Mouse (Mus musculus): Measurements from ENCODE around the gene Ralgapa2. TPM values are rescaled to one million over a fixed set of nuclear protein-coding genes. Genes with fewer than 3 reads are reported as not detected.

The Ralgapa2 gene
- polyA plus RNA-seq, 1 experiment from 2014 or later = 7.4 TPM

DNA sequence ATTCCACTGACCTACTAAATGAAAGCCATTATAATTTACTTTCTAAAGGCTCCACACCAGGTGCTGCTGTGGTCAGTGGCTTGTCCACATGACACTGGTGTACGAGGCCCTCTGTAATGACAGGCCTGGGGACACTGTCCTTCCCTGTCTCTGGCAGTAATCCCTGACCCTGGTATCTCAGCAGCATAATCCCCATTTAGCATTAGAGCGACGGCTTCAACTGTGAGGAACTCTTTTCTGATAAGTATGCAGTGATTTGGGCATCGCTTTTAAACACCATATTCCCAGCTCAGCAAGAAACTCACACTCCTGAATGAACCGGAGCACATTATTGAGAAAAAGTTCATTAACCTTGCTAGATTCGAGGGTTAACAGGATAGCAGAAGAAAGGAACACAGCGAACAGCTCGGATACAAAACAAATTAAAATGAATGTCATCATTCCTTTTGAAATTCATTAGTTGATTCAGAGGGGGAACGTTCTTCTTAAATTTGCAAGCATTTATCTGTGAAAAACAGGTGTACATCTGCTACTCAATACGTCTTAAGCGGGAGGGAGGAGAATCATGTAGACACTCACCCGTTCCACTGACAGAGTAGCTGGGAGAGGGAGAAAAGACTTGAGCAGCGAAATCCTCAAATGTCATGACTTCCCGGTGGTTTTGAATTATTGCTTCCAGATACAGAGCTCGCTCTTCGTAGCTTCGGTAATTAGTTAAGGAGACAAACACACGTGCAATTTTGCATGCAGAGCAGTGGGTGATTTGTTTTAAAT lies 252.2 kb downstream of the Ralgapa2 start:
- no peak overlapping the region for H3K4me3 ChIP-seq (ENCODE audit: low read depth, low read length)
- no peaks in the 10 kb centered on the region for H3K27me3 ChIP-seq (ENCODE audit: control insufficient read depth, insufficient read depth, low read length)
- no peak overlapping the region for H3K9ac ChIP-seq (ENCODE audit: low read length)
- peaks cover 10% of the 10 kb centered on the region for H3K4me1 ChIP-seq (ENCODE audit: control insufficient read depth, insufficient read depth, low read length)
- WGBS = 46% methylated on average over 18 of the region's 18 CpGs
- H3K9me3 ChIP-seq (ENCODE audit: control insufficient read depth, low read length) = no peaks in the 10 kb centered on the region
- no peaks in the 10 kb centered on the region for H3K36me3 ChIP-seq (ENCODE audit: control insufficient read depth, insufficient read depth, low read length)
- ATAC-seq (ENCODE audit: insufficient number of reproducible peaks, low FRiP score, low TSS enrichment, low read depth) = no peak
- no peak overlapping the region for H3K4me2 ChIP-seq (ENCODE audit: low read depth, severe bottlenecking)
- no peak for DNase-seq (ENCODE audit: low spot score)
- no peak overlapping the region for H3K27ac ChIP-seq (replicated peaks; ENCODE audit: low read depth, low read length)

DNA sequence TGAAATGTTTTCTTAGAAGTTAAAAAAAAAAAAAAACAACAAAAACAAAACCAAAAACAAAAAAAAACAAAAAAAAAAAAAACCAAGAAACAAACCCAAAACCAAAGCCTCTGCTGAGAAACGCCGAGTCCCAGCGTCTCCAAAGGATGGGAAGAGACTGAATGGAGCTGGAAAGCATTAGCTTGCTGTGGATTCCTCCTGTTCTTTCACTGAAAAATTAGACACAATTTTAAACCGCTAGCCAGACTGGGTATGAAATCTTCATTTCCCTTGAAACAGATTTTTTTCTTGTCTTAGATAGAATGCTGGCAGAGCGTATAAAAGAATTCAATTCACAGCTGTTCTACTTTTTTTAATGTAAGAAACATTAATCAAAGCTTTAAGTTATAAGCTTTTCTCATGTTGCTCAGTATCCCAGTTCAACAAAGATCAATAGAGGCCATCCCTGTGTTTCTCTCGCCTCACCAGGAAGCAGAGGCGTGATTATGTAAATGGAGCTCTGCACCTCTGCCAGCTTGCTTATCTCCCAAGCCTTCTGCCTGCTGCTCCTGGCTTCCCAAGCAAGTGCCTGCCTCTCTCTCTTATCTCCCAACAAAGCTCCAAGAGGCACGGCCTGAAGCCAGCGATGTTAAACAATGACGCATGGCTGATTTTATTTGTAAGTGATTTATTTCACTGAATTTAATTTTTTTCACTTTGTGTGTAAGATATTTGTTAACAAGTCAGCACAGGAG lies 253.2 kb downstream of the Ralgapa2 start:
- Histone ChIP-seq H3K27me3 (ENCODE audit: control insufficient read depth, insufficient read depth, low read length) (no peaks in the 10 kb centered on the region), H3K4me1 (ENCODE audit: control insufficient read depth, insufficient read depth, low read length) (peaks cover 10% of the 10 kb centered on the region), H3K27ac (replicated peaks; ENCODE audit: low read depth, low read length) (no peak overlapping the region), H3K4me2 (ENCODE audit: low read depth, severe bottlenecking) (no peak overlapping the region), H3K36me3 (ENCODE audit: control insufficient read depth, insufficient read depth, low read length) (no peaks in the 10 kb centered on the region), H3K4me3 (ENCODE audit: low read depth, low read length) (no peak overlapping the region), H3K9me3 (ENCODE audit: control insufficient read depth, low read length) (no peaks in the 10 kb centered on the region), H3K9ac (ENCODE audit: low read length) (no peak overlapping the region)
- 37% methylated on average over 10 of the region's 10 CpGs for WGBS
- DNase-seq (ENCODE audit: low spot score) (no peak), ATAC-seq (ENCODE audit: insufficient number of reproducible peaks, low FRiP score, low TSS enrichment, low read depth) (no peak)

DNA sequence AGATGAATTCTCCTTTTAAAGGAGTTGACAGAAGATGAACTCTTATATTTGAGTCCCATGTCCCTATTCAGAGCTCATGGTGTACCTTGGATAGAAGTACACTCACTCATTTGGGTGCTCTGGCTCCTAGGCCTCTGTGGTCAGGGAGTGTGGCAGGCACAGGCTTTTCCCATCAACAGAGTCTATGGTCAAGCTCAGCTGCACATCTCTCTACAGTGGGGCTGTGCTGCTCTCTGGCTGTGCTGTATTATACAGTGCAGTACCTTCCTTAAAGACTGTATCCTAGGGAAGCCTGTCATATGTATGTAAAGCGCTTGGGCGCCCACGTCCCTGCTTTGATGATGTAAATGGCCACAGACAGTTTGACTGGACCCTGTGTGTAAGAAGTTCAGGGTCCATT lies 254.5 kb downstream of the Ralgapa2 start:
- no peak overlapping the region for H3K27ac ChIP-seq (replicated peaks; ENCODE audit: low read depth, low read length)
- no peaks in the 10 kb centered on the region for H3K27me3 ChIP-seq (ENCODE audit: control insufficient read depth, insufficient read depth, low read length)
- DNase-seq (ENCODE audit: low spot score) (no peak), ATAC-seq (ENCODE audit: insufficient number of reproducible peaks, low FRiP score, low TSS enrichment, low read depth) (no peak)
- H3K4me1 ChIP-seq (ENCODE audit: control insufficient read depth, insufficient read depth, low read length) = peaks cover 10% of the 10 kb centered on the region
- 81% methylated on average over 3 of the region's 3 CpGs for WGBS
- H3K36me3 ChIP-seq (ENCODE audit: control insufficient read depth, insufficient read depth, low read length) = no peaks in the 10 kb centered on the region
- no peak overlapping the region for H3K4me3 ChIP-seq (ENCODE audit: low read depth, low read length)
- H3K9me3 ChIP-seq (ENCODE audit: control insufficient read depth, low read length) = no peaks in the 10 kb centered on the region
- H3K4me2 ChIP-seq (ENCODE audit: low read depth, severe bottlenecking) = no peak overlapping the region
- no peak overlapping the region for H3K9ac ChIP-seq (ENCODE audit: low read length)

DNA sequence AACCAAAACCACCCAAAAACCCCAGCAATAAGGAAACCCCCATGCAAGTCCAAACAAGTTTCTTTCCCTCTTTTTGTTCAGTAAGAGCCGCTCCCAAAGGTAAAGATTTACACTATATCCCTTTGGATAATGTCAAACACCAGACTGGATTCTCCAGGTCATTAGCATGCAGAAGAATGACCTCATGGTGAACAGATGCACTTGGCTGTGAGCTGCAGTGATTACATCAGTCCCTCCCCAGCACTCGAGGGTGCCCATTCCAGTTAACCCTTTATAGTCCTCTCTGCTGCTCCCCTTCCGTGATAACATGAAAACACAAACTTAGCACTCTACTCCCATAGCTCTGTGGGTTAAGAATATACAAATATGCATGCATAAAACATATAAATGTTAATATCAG lies 255.1 kb downstream of the Ralgapa2 start:
- no peaks in the 10 kb centered on the region for H3K36me3 ChIP-seq (ENCODE audit: control insufficient read depth, insufficient read depth, low read length)
- H3K27ac ChIP-seq (replicated peaks; ENCODE audit: low read depth, low read length) = no peak overlapping the region
- H3K27me3 ChIP-seq (ENCODE audit: control insufficient read depth, insufficient read depth, low read length) = no peaks in the 10 kb centered on the region
- no peaks in the 10 kb centered on the region for H3K9me3 ChIP-seq (ENCODE audit: control insufficient read depth, low read length)
- 44% methylated on average over 3 of the region's 3 CpGs for WGBS
- H3K4me1 ChIP-seq (ENCODE audit: control insufficient read depth, insufficient read depth, low read length) = peaks cover 6% of the 10 kb centered on the region
- H3K9ac ChIP-seq (ENCODE audit: low read length) = no peak overlapping the region
- H3K4me3 ChIP-seq (ENCODE audit: low read depth, low read length) = no peak overlapping the region
- no peak for DNase-seq (ENCODE audit: low spot score)
- no peak for ATAC-seq (ENCODE audit: insufficient number of reproducible peaks, low FRiP score, low TSS enrichment, low read depth)
- no peak overlapping the region for H3K4me2 ChIP-seq (ENCODE audit: low read depth, severe bottlenecking)

DNA sequence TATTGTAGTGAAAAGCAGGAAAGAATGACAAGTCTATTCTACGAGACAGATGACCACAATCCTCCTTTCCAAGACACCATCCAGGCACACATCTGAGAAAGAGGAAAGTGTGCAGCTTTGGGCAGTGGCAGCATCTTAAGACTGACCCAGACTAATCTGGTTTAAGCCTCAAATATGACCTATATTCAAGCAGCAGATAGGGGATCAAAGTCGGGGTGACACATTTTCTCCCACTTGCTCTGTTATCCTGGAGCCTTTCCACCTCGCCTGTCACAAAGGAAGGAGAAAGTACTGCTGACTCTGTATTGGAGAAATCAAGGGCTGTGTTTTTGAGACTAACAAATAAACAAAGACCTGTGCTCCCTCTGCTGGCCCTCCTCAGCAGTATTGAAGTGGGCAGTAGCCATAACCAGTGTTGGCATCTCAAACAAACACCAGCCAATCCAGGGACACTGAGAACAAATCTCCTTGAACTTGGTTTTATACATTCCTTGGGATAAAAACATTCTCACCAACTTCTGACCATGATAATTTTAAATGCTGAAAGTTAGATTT lies 255.7 kb downstream of the Ralgapa2 start:
- 68% methylated on average over 3 of the region's 3 CpGs for WGBS
- Histone ChIP-seq H3K9ac (ENCODE audit: low read length) (no peak overlapping the region), H3K4me1 (ENCODE audit: control insufficient read depth, insufficient read depth, low read length) (no peaks in the 10 kb centered on the region; the same call in 1 of the 2 replicates), H3K27me3 (ENCODE audit: control insufficient read depth, insufficient read depth, low read length) (no peaks in the 10 kb centered on the region), H3K4me2 (ENCODE audit: low read depth, severe bottlenecking) (no peak overlapping the region), H3K36me3 (ENCODE audit: control insufficient read depth, insufficient read depth, low read length) (no peaks in the 10 kb centered on the region), H3K27ac (replicated peaks; ENCODE audit: low read depth, low read length) (no peak overlapping the region), H3K9me3 (ENCODE audit: control insufficient read depth, low read length) (no peaks in the 10 kb centered on the region), H3K4me3 (ENCODE audit: low read depth, low read length) (no peak overlapping the region)
- DNase-seq (ENCODE audit: low spot score) (peak; percentile 32), ATAC-seq (ENCODE audit: insufficient number of reproducible peaks, low FRiP score, low TSS enrichment, low read depth) (no peak)

DNA sequence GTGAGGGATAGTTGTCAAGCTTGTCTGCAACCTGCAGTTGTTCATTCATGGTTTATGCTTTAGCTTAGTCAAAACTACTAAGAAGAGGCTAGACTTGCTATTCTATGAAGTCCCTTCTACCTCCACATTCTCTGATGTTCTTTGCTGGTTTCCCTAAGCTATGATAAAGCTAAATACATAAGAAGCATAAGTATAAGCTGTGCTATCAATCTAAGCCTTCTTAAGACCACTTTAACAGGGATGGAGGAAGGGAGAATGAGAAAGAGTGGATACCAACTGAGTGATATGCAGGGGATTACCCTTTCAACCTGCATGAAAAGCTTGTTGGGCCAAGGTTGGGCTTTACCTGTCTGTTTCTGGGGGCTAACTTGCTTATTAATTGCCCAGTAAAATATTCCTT lies 256.5 kb downstream of the Ralgapa2 start:
- Histone ChIP-seq H3K9ac (ENCODE audit: low read length) (no peak overlapping the region), H3K9me3 (ENCODE audit: control insufficient read depth, low read length) (no peaks in the 10 kb centered on the region), H3K4me2 (ENCODE audit: low read depth, severe bottlenecking) (no peak overlapping the region), H3K4me3 (ENCODE audit: low read depth, low read length) (no peak overlapping the region), H3K27ac (replicated peaks; ENCODE audit: low read depth, low read length) (no peak overlapping the region), H3K4me1 (ENCODE audit: control insufficient read depth, insufficient read depth, low read length) (no peaks in the 10 kb centered on the region), H3K36me3 (ENCODE audit: control insufficient read depth, insufficient read depth, low read length) (no peaks in the 10 kb centered on the region), H3K27me3 (ENCODE audit: control insufficient read depth, insufficient read depth, low read length) (no peaks in the 10 kb centered on the region)
- ATAC-seq (ENCODE audit: insufficient number of reproducible peaks, low FRiP score, low TSS enrichment, low read depth) = no peak
- DNase-seq (ENCODE audit: low spot score) = no peak

DNA sequence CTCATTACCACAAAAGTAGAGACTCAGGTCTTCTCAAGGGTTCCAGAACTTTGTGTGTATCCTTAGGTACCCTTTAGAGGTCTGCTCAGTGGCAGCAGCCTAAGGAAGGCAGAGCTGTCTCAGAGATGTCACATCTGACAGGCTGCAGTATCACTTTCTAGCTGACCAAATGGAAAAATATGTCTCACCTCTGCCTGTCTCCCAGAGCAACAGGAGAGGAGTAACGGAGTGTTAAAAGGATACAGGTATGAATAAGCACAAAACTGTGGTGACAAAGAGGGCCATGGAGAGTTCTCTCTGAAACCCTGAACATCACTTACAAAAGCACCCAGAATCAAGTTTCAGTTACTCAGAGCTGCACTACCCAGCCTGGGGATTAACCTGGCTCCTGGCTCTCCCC lies 257.8 kb downstream of the Ralgapa2 start:
- Histone ChIP-seq H3K27me3 (ENCODE audit: control insufficient read depth, insufficient read depth, low read length) (no peaks in the 10 kb centered on the region), H3K4me2 (ENCODE audit: low read depth, severe bottlenecking) (no peak overlapping the region), H3K9ac (ENCODE audit: low read length) (no peak overlapping the region), H3K4me1 (ENCODE audit: control insufficient read depth, insufficient read depth, low read length) (no peaks in the 10 kb centered on the region), H3K27ac (replicated peaks; ENCODE audit: low read depth, low read length) (no peak overlapping the region), H3K4me3 (ENCODE audit: low read depth, low read length) (no peak overlapping the region), H3K36me3 (ENCODE audit: control insufficient read depth, insufficient read depth, low read length) (no peaks in the 10 kb centered on the region), H3K9me3 (ENCODE audit: control insufficient read depth, low read length) (no peaks in the 10 kb centered on the region)
- DNase-seq (ENCODE audit: low spot score) (no peak), ATAC-seq (ENCODE audit: insufficient number of reproducible peaks, low FRiP score, low TSS enrichment, low read depth) (no peak)
- 86% methylated on average over 1 of the region's 1 CpGs for WGBS

DNA sequence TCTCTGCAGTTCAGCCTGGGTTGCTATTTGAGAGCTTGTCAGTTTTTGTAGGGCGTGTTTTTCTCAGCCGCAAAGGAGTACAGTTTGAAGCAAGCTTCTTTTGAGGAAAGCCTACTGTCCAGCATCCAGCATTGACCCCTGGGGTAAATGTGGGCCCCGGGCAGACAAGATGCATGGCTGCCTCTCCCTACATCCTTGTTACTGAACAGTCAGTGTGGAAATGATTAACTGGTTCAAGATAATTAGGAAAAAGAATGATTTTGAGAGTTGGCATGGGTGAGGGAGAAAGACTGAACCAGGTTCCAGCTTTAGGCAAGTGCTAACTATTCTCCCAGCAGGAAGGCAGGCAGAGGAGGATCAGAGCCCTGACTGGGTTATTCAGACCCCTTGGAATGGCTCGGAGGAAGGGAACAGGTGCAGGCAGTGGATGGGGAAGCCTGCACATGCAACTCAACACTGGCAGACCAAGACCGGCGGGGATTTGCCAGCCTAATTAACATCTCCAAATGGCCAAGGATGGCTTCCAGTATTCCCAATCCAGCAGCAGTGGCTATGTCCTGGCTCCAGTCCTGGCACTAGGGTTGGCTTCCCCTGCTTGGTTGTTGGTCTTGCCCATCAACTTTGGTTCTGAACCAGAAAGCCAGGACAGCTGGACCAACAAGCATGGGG lies 261.8 kb downstream of the Ralgapa2 start:
- DNase-seq (ENCODE audit: low spot score) (no peak), ATAC-seq (ENCODE audit: insufficient number of reproducible peaks, low FRiP score, low TSS enrichment, low read depth) (no peak)
- Histone ChIP-seq H3K4me2 (ENCODE audit: low read depth, severe bottlenecking) (no peak overlapping the region), H3K4me3 (ENCODE audit: low read depth, low read length) (no peak overlapping the region), H3K27me3 (ENCODE audit: control insufficient read depth, insufficient read depth, low read length) (no peaks in the 10 kb centered on the region), H3K9me3 (ENCODE audit: control insufficient read depth, low read length) (no peaks in the 10 kb centered on the region), H3K27ac (replicated peaks; ENCODE audit: low read depth, low read length) (no peak overlapping the region), H3K36me3 (ENCODE audit: control insufficient read depth, insufficient read depth, low read length) (no peaks in the 10 kb centered on the region), H3K9ac (ENCODE audit: low read length) (no peak overlapping the region), H3K4me1 (ENCODE audit: control insufficient read depth, insufficient read depth, low read length) (no peaks in the 10 kb centered on the region)
- WGBS = 82% methylated on average over 6 of the region's 6 CpGs
